Mouse (Mus musculus) embryonic facial prominence, embryonic 13.5 days (tissue): ENCODE data around the gene Olfr875. TPM values are rescaled to one million over a fixed set of nuclear protein-coding genes. Genes with fewer than 3 reads are reported as not detected.

Experiments used
- ATAC-seq: fragments of 200-750 bp; cut with Nextera tagmentation; 2 replicates; pipeline ENCODE4 v1.8.0; 2017; ENCODE audit warnings: low read depth; ENCODE audit not compliant: insufficient number of reproducible peaks, insufficient read depth, low FRiP score, low TSS enrichment
- H3K27ac ChIP-seq: fragments of 300-500 bp; sonication (generic); 2 replicates; pipeline ENCODE4 v1.5.1; 2015; ENCODE audit warnings: moderate library complexity, mild to moderate bottlenecking, inconsistent platforms
- H3K27me3 ChIP-seq: fragments of 300-500 bp; sonication (generic); 2 replicates; pipeline ENCODE4 v1.6.1; 2015; ENCODE audit warnings: mild to moderate bottlenecking, inconsistent platforms
- H3K36me3 ChIP-seq: fragments of 300-500 bp; sonication (generic); 2 replicates; pipeline ENCODE4 v1.6.1; 2015; ENCODE audit warnings: mild to moderate bottlenecking, inconsistent platforms
- H3K4me1 ChIP-seq: fragments of 300-500 bp; sonication (generic); 2 replicates; pipeline ENCODE4 v1.6.1; 2015; ENCODE audit warnings: inconsistent platforms
- H3K4me2 ChIP-seq: fragments of 300-500 bp; sonication (generic); 2 replicates; pipeline ENCODE4 v1.6.1; 2015; ENCODE audit warnings: moderate library complexity, mild to moderate bottlenecking, inconsistent platforms
- H3K4me3 ChIP-seq: fragments of 300-500 bp; sonication (generic); 2 replicates; pipeline ENCODE4 v1.5.1; 2015; ENCODE audit warnings: mild to moderate bottlenecking, inconsistent platforms
- H3K9ac ChIP-seq: fragments of 300-500 bp; sonication (generic); 2 replicates; pipeline ENCODE4 v1.6.1; 2015; ENCODE audit warnings: mild to moderate bottlenecking, inconsistent platforms
- H3K9me3 ChIP-seq: fragments of 300-500 bp; sonication (generic); 2 replicates; pipeline ENCODE4 v1.6.1; 2016; ENCODE audit warnings: inconsistent platforms
- WGBS: fragments of 180-500 bp; shearing (Covaris S2); methylation state at CpG from one replicate; pipeline ENCODE4 v1.1.7; 2015; ENCODE audit warnings: mixed read lengths; 5-methylcytosine and 5-hydroxymethylcytosine counted together
- polyA plus RNA-seq: library from polyadenylated mRNA; unstranded; fragments of >200 nt; fragmentation: Nextera tagmentation; extraction: Ambion mirVana; gene quantifications from 2 replicates; pipeline ENCODE4 v1.2.1, GENCODE M21; 2015

Olfr875 gene
- polyA plus RNA-seq, 1 experiment from 2014 or later, result not detected

DNA sequence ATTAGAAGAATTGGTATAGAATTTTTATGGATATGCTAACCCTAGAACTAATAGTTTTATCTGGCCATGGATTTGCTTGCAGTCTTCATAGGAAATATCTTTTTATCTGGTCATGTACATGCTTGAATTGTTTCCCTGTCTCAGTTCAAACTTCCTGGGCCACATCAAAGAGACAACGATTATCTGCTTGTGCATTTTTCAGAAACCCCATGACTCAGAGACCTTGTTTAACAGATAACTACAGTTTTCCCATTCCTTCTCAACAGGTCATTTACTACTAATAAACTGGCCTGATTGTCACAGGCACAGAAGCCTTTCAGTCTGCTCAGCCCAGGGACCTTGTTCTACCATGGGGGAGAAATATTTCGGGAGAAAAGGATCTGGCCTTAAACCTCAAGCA lies 14.8 kb downstream of the Olfr875 start:
- no peaks in the 10 kb centered on the region for H3K36me3 ChIP-seq
- ATAC-seq, result no peak
- 70% methylated on average over 2 of the region's 2 CpGs for WGBS

DNA sequence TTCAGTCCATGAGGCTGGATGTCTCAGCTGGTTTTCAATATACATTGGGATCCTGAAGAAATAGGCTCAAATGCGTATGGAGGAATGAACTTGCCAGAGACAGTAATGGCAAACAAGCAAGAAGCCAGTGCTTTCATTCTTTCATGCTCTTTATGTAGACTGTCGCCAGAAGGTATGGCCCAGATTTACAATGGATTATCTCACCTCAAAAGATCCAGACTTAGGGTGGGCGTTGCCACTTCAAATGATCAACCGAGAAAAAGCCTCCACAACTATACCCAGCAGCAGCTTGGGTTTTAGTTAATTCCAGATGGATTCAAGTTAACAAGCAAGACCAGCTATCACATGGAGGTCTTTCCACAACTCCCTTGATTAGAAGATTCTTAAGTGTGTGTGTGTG lies 30.4 kb downstream of the Olfr875 start:
- ATAC-seq, result no peak
- 49% methylated on average over 4 of the region's 4 CpGs for WGBS

More for the DNA sequence above, 14.8 kb downstream of the Olfr875 start:
- no peak overlapping the region for H3K4me2 ChIP-seq
- H3K27me3 ChIP-seq, result no peaks in the 10 kb centered on the region
- no peak overlapping the region for H3K9ac ChIP-seq
- H3K4me1 ChIP-seq, result peaks cover 6% of the 10 kb centered on the region
- H3K27ac ChIP-seq, result no peak overlapping the region
- H3K4me3 ChIP-seq, result no peak overlapping the region
- H3K9me3 ChIP-seq, result no peaks in the 10 kb centered on the region

DNA sequence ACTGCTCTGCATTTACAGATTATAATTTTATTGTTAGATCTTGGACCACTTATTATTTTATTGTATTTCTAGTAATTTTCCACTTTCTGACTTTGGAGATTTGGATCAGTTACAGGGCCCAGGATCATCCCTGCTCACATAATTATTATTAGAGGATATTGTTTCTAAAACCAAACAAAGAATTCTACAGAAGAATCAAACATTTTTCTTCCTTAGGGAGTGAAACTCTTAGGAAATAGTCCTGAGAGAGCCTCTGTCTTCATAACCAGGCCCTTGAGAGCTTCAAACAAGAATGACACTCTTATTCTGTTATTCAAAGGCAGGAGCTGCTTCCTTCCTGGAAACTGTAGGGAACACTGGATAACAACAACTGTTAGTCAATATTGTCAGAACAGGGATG lies 31.1 kb downstream of the Olfr875 start, which contains the start of gene Olfr876:
Gene Olfr876, plus strand, starts transcription at position 301 of the 400 bp plus-strand sequence.
- no peaks in the 10 kb centered on the region for H3K36me3 ChIP-seq
- H3K9me3 ChIP-seq, result no peaks in the 10 kb centered on the region
- no peaks in the 10 kb centered on the region for H3K4me1 ChIP-seq
- no peak within 1 kb of the TSS for H3K4me3 ChIP-seq
- no peaks in the 10 kb centered on the region for H3K27me3 ChIP-seq
- H3K27ac ChIP-seq, result no peak within 1 kb of the TSS
- H3K9ac ChIP-seq, result no peak within 1 kb of the TSS
- H3K4me2 ChIP-seq, result no peak within 1 kb of the TSS
- no peak for ATAC-seq

More for the DNA sequence above, 30.4 kb downstream of the Olfr875 start:
- Histone ChIP-seq H3K4me3 (no peak overlapping the region), H3K4me2 (no peak overlapping the region), H3K27ac (no peak overlapping the region), H3K9me3 (no peaks in the 10 kb centered on the region), H3K27me3 (no peaks in the 10 kb centered on the region), H3K36me3 (no peaks in the 10 kb centered on the region), H3K4me1 (no peaks in the 10 kb centered on the region), H3K9ac (no peak overlapping the region)

DNA sequence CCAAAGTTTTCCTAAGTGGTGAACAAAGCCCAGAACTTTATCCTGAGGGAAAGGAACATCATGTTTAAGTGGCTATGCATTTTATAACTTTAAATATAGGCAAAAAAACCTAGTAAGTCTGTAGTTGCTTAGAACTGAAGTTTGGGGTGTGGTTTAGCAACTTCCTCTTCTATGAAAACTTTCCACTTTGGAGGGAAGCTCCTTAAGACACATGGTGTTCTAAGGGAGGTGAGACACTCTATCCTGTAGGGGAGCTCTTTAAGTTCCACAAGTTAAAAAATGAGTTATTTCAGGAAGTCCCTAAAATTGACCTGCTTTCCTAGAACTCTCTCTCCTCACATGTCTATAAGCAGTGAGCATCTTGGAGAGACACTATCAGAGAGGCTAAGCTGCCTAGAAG lies 35.6 kb downstream of the Olfr875 start:
- no peak overlapping the region for H3K9ac ChIP-seq
- no peak overlapping the region for H3K4me3 ChIP-seq
- H3K27ac ChIP-seq, result no peak overlapping the region
- H3K27me3 ChIP-seq, result no peaks in the 10 kb centered on the region
- H3K36me3 ChIP-seq, result no peaks in the 10 kb centered on the region
- ATAC-seq, result no peak
- no peaks in the 10 kb centered on the region for H3K9me3 ChIP-seq
- no peak overlapping the region for H3K4me2 ChIP-seq
- no peaks in the 10 kb centered on the region for H3K4me1 ChIP-seq

DNA sequence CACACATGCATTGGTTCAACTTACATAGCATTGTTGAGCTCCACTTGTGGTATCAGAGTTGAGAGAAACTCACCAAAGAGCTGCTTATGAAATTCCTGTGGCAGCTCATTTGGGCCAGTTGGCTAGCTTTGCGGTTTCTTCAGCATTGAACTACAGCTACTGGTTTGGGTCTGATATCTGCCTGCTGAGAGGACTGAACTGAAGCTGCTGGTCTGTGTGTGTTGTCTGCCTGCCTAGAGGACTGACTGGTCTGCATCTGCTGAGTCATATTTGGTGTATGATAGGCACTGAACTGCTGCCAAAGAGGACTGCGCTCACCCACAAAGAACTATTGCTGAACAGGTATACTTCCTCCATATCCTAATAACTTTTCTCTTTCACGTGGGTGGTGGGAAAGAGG lies 36.8 kb downstream of the Olfr875 start:
- Histone ChIP-seq H3K9ac (no peak overlapping the region), H3K27me3 (no peaks in the 10 kb centered on the region), H3K9me3 (no peaks in the 10 kb centered on the region), H3K4me1 (no peaks in the 10 kb centered on the region), H3K27ac (no peak overlapping the region), H3K36me3 (no peaks in the 10 kb centered on the region), H3K4me3 (no peak overlapping the region), H3K4me2 (no peak overlapping the region)
- no peak for ATAC-seq
- 86% methylated on average over 3 of the region's 3 CpGs for WGBS

DNA sequence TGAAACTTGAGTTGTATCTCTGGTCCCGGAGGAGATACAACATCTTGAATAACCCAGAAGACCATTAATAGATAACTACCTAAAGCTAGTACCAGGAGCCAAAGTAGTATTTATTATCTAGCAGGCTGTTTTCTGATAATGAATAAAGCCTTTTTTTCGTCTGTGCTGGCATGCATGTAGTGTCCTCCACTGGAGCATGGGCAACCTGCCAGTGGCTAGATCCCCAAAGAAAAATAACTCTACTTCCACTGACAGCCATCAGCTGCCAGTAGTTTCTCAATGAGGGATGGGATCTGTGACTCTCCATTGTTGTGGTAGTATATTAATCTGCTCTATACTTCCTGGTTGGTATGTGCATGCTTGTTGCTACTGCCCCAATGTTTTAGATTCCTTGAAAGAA lies 37.3 kb downstream of the Olfr875 start:
- Histone ChIP-seq H3K4me2 (no peak overlapping the region), H3K36me3 (no peaks in the 10 kb centered on the region), H3K9me3 (no peaks in the 10 kb centered on the region), H3K4me3 (no peak overlapping the region), H3K9ac (no peak overlapping the region), H3K27me3 (no peaks in the 10 kb centered on the region), H3K4me1 (no peaks in the 10 kb centered on the region), H3K27ac (no peak overlapping the region)
- WGBS, result 85% methylated on average over 2 of the region's 2 CpGs
- no peak for ATAC-seq

DNA sequence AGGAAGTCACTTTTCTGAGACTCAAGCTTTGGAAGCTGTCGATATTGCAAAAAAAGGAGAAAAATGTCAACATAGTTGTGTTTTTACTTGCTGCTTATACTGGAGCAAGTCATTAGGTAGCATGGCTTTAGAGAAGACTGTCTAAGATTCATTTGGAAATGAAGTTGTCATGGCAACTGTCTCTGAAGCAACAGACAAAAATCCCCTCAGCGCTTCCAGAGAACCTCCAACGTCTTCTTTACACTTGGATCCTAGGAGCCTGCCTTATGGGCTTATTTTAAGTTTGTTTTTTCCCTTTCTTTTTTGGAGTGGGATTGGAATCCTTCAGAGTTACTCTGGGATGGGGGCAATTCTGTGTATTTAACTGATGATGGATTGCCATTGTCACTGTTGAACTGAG lies 43.0 kb downstream of the Olfr875 start:
- Histone ChIP-seq H3K36me3 (no peaks in the 10 kb centered on the region), H3K27ac (no peak overlapping the region), H3K4me3 (no peak overlapping the region), H3K4me1 (no peaks in the 10 kb centered on the region; the same call in 1 of the 2 replicates), H3K9me3 (no peaks in the 10 kb centered on the region), H3K27me3 (no peaks in the 10 kb centered on the region), H3K4me2 (no peak overlapping the region), H3K9ac (no peak overlapping the region)
- WGBS, result 79% methylated on average over 3 of the region's 3 CpGs
- ATAC-seq, result no peak

Other genes with a start within 250 kb of the Olfr875 start
- 39.5 and 41.7 TPM in 2 replicates for gene Esam, start 243.8 kb upstream of the Olfr875 start, polyA plus RNA-seq
- gene Vsig2, start 232.6 kb upstream of the Olfr875 start, polyA plus RNA-seq, result 1.5 and 1.6 TPM in 2 replicates
- 8.6 and 10.3 TPM in 2 replicates for gene Nrgn, start 219.0 kb upstream of the Olfr875 start, polyA plus RNA-seq
- gene Siae, start 216.2 kb upstream of the Olfr875 start, polyA plus RNA-seq, result 9.5 and 10.0 TPM in 2 replicates
- 6.5 and 10.2 TPM in 2 replicates for gene Spa17, start 158.1 kb upstream of the Olfr875 start, polyA plus RNA-seq
- 173 and 182 TPM in 2 replicates for gene Tbrg1, start 114.5 kb upstream of the Olfr875 start, polyA plus RNA-seq
- gene Panx3, start 102.6 kb upstream of the Olfr875 start, polyA plus RNA-seq, result 16.7 and 22.4 TPM in 2 replicates
- not detected in 2 replicates for gene Olfr160, start 55.6 kb upstream of the Olfr875 start, polyA plus RNA-seq
- 0.10 TPM in 1 of 2 replicates, not detected in the other for gene Olfr874, start 26.8 kb upstream of the Olfr875 start, polyA plus RNA-seq
- not detected in 2 replicates for gene Olfr876, start 31.2 kb downstream of the Olfr875 start, polyA plus RNA-seq
- gene Olfr877, start 82.4 kb downstream of the Olfr875 start, polyA plus RNA-seq, result not detected in 2 replicates
- 0.04 TPM in 1 of 2 replicates, not detected in the other for gene Olfr145, start 124.9 kb downstream of the Olfr875 start, polyA plus RNA-seq
- not detected in 2 replicates for gene Olfr878, start 146.0 kb downstream of the Olfr875 start, polyA plus RNA-seq
- not detected in 2 replicates for gene Olfr881, start 220.0 kb downstream of the Olfr875 start, polyA plus RNA-seq